Mouse (Mus musculus): Measurements from ENCODE around the gene Stpg4. TPM values are rescaled to one million over a fixed set of nuclear protein-coding genes. Genes with fewer than 3 reads are reported as not detected.

Stpg4 gene
- polyA plus RNA-seq, 1 experiment from 2014 or later, result 0.19 TPM

DNA sequence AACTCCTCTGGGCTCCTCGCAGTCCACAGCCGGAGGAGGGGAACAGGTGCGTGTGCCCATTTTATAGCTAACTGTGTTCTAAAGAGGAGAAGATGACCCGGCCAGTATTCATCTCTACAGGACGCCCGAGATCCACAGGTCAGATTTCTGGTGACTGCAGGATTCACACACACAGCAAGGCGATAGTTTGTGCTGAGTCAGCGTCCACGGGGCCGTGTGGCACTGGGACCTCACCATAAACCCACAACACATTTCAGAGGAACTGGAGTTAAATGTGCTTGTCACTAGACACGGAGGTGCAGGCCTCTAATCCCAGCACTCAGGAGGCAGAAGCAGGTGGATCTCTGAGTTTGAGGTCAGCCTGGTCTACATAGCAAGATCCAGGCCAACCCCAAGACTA lies 25.1 kb downstream of the Stpg4 start:
- Histone ChIP-seq H3K4me3 (ENCODE audit: low read length) (no peak overlapping the region), H3K27ac (ENCODE audit: low read depth, low read length) (no peak overlapping the region), H3K4me1 (ENCODE audit: control insufficient read depth, insufficient read depth, low read depth, low read length) (no peaks in the 10 kb centered on the region), H3K27me3 (replicated peaks; ENCODE audit: control insufficient read depth, insufficient read depth, low read length) (no peaks in the 10 kb centered on the region), H3K36me3 (ENCODE audit: control insufficient read depth, insufficient read depth, low read length) (no peaks in the 10 kb centered on the region), H3K9me3 (ENCODE audit: control insufficient read depth, low read length) (no peaks in the 10 kb centered on the region), H3K9ac (ENCODE audit: low read depth, low read length) (no peak overlapping the region), H3K4me2 (ENCODE audit: low read length) (no peak overlapping the region)
- 92% methylated on average over 11 of the region's 11 CpGs for WGBS
- no peak for ATAC-seq

DNA sequence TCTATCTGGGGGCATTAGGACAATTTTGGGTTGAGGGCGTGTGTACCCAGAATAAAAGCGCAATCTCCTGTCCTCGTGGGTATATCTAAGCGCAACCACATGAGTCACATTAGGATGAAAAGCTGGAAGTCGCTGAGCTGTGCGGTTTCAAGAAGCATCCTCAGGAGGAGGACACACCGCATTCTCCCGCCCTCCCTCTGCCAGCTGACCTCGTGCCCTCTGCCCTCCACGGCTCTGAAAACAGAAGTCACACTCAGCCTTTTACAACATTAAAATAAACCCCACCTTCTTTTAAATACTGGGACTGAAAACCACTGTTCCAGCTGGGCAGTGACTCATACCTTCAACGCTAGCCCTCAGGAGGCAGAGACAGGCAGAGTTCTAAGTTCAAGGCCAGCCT lies 30.5 kb downstream of the Stpg4 start:
- no peak for ATAC-seq
- Histone ChIP-seq H3K27ac (ENCODE audit: low read depth, low read length) (no peak overlapping the region), H3K27me3 (replicated peaks; ENCODE audit: control insufficient read depth, insufficient read depth, low read length) (no peaks in the 10 kb centered on the region; the same call in 1 of the 2 replicates), H3K9me3 (ENCODE audit: control insufficient read depth, low read length) (no peaks in the 10 kb centered on the region), H3K9ac (ENCODE audit: low read depth, low read length) (no peak overlapping the region), H3K36me3 (ENCODE audit: control insufficient read depth, insufficient read depth, low read length) (no peaks in the 10 kb centered on the region), H3K4me1 (ENCODE audit: control insufficient read depth, insufficient read depth, low read depth, low read length) (no peaks in the 10 kb centered on the region), H3K4me3 (ENCODE audit: low read length) (no peak overlapping the region), H3K4me2 (ENCODE audit: low read length) (no peak overlapping the region)
- 66% methylated on average over 11 of the region's 11 CpGs for WGBS

DNA sequence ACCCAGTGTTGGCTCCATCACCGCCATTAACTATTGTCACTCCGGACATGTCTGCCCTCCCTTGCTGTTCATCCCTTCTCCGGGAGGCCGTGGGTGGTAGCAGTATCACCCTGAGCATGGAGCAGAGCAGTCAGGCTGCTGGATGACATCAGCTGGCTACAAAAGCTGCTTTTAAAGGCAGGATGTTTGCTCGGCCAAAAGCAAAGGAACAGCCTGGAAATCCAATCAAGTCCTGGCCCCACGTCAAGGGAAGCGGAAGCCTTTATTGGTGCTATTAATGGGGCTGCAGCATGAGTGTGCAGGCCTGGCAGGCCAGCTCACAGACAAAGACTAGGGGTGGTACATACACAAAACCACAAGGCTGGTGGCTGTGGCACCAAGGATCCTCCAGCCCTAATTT lies 36.3 kb downstream of the Stpg4 start:
- Histone ChIP-seq H3K9ac (ENCODE audit: low read depth, low read length) (no peak overlapping the region), H3K4me1 (ENCODE audit: control insufficient read depth, insufficient read depth, low read depth, low read length) (peaks cover 6% of the 10 kb centered on the region; the same call in 1 of the 2 replicates), H3K27ac (ENCODE audit: low read depth, low read length) (no peak overlapping the region), H3K27me3 (replicated peaks; ENCODE audit: control insufficient read depth, insufficient read depth, low read length) (no peaks in the 10 kb centered on the region; the same call in 1 of the 2 replicates), H3K9me3 (ENCODE audit: control insufficient read depth, low read length) (no peaks in the 10 kb centered on the region), H3K4me2 (ENCODE audit: low read length) (no peak overlapping the region), H3K36me3 (ENCODE audit: control insufficient read depth, insufficient read depth, low read length) (no peaks in the 10 kb centered on the region), H3K4me3 (ENCODE audit: low read length) (no peak overlapping the region)
- 53% methylated on average over 7 of the region's 7 CpGs for WGBS
- peak; percentile 60; the same call in 1 of the 2 replicates for ATAC-seq

DNA sequence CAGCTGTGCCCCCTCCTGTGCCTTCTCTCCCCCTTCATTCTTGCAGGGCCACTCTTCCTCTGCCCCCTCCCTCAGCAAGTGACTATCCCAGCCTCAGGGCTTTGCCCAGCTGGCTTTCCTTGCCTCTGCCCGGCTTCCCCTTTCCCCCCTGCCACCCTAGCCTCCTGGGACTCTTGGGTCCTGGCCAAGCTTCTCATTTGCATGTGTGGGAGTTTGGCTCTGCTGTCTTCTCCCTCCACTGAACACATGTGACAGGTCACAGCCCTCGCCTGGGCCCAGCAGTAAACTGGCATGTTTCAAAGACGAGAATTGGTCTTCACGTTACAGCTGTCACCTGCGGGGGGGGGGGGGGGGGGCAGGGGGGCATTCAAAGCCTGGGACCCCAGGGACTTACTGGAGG lies 40.5 kb downstream of the Stpg4 start:
- Histone ChIP-seq H3K4me1 (ENCODE audit: control insufficient read depth, insufficient read depth, low read depth, low read length) (peaks cover 6% of the 10 kb centered on the region; the same call in 1 of the 2 replicates), H3K27me3 (replicated peaks; ENCODE audit: control insufficient read depth, insufficient read depth, low read length) (no peaks in the 10 kb centered on the region), H3K36me3 (ENCODE audit: control insufficient read depth, insufficient read depth, low read length) (no peaks in the 10 kb centered on the region), H3K27ac (ENCODE audit: low read depth, low read length) (no peak overlapping the region; the same call in 1 of the 2 replicates), H3K4me3 (ENCODE audit: low read length) (no peak overlapping the region), H3K4me2 (ENCODE audit: low read length) (no peak overlapping the region), H3K9ac (ENCODE audit: low read depth, low read length) (no peak overlapping the region), H3K9me3 (ENCODE audit: control insufficient read depth, low read length) (no peaks in the 10 kb centered on the region)
- WGBS, result 21% methylated on average over 5 of the region's 5 CpGs
- ATAC-seq, result no peak

DNA sequence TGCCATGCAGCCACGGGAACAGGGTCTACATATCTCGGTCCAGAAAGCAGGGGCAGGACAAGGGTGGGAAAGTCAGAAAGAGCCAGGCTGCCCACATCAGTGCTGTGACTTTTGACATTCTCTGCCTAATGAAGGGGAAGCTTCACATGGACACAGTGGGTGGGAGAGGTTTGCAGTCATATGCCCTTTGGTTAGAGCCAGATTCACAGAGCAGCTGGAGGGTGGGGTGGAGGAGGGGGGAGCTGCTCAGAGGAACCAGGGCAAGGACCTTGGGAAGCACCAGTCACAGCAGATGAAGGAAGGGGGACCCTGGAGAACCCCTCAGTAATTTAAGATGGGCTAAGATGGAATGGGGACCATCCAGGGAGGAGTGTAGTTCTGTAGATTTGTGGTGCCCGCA lies 41.7 kb downstream of the Stpg4 start:
- H3K27ac ChIP-seq (ENCODE audit: low read depth, low read length), result no peak overlapping the region
- no peak for ATAC-seq
- H3K9me3 ChIP-seq (ENCODE audit: control insufficient read depth, low read length), result no peaks in the 10 kb centered on the region
- H3K9ac ChIP-seq (ENCODE audit: low read depth, low read length), result no peak overlapping the region
- H3K4me2 ChIP-seq (ENCODE audit: low read length), result no peak overlapping the region
- peaks cover 6% of the 10 kb centered on the region; the same call in 1 of the 2 replicates for H3K4me1 ChIP-seq (ENCODE audit: control insufficient read depth, insufficient read depth, low read depth, low read length)
- no peaks in the 10 kb centered on the region for H3K36me3 ChIP-seq (ENCODE audit: control insufficient read depth, insufficient read depth, low read length)
- H3K27me3 ChIP-seq (replicated peaks; ENCODE audit: control insufficient read depth, insufficient read depth, low read length), result no peaks in the 10 kb centered on the region
- H3K4me3 ChIP-seq (ENCODE audit: low read length), result no peak overlapping the region
- 58% methylated on average over 3 of the region's 3 CpGs for WGBS

DNA sequence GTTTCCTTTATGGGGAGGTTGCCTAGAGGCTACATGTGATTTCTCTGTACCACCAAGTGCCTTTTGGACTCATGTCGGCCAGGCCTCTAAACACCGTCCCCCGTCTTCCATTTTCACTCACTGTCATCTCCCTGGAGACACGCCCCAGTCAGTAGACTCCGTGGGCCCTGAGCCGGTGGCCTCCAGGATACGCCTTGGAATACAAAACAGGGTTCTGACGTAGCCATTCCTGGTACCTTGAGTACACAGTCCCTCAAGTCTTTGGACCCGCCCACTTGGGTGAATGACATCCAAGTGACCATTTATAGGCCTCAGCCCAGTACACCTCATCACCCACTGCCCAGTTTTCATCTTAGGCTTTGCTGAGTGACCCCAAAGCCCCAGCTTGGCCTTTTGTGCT lies 46.9 kb downstream of the Stpg4 start:
- WGBS, result 46% methylated on average over 9 of the region's 9 CpGs
- Histone ChIP-seq H3K4me1 (ENCODE audit: control insufficient read depth, insufficient read depth, low read depth, low read length) (peaks cover 30% of the 10 kb centered on the region), H3K27ac (ENCODE audit: low read depth, low read length) (0 out of 2 replicates have a peak overlapping the region, but pooled peaks have one; percentile 23), H3K9me3 (ENCODE audit: control insufficient read depth, low read length) (no peaks in the 10 kb centered on the region), H3K27me3 (replicated peaks; ENCODE audit: control insufficient read depth, insufficient read depth, low read length) (no peaks in the 10 kb centered on the region), H3K4me3 (ENCODE audit: low read length) (no peak overlapping the region), H3K36me3 (ENCODE audit: control insufficient read depth, insufficient read depth, low read length) (no peaks in the 10 kb centered on the region), H3K9ac (ENCODE audit: low read depth, low read length) (no peak overlapping the region), H3K4me2 (ENCODE audit: low read length) (no peak overlapping the region)
- no peak for ATAC-seq

DNA sequence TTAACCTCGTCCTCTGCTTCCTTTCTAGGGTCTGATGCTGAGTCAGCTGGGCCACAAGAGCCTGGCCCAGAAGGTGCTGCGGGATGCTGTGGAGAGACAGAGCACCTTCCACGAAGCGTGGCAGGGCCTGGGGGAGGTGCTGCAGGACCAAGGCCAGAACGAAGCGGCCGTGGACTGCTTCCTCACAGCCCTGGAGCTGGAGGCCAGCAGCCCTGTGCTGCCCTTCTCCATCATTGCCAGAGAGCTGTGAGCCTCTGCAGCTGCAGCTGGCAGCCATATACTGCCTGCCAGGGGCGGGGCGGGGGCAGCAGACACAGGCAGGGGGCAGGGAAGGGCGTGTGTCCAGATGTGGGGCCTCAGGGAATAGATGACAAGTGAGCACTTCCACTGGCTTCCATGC lies 47.7 kb downstream of the Stpg4 start:
- no peak for ATAC-seq
- 61% methylated on average over 10 of the region's 10 CpGs for WGBS

DNA sequence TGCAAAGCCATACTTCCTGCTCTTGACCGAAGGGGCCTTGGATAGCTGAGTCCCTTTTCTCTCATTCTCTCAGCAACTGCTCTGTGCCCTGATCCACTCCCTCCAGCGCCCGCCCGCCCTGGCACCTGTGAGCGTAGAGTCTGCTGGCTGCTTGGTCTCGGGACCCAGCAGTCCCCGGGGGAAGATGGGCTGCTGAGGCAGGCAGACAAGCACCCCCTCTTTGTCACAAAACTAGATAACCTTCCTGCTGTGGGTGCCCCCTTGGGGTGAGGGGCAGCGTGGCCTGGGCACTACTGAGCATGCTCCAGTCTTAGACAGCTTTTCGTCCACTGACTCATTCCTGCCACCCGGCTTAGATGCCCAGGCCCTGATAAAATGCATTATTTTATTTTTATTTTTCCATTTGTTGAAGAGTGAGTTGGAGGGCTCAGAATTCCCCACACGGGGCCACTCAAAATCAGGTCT lies 48.3 kb downstream of the Stpg4 start:
- Histone ChIP-seq H3K27me3 (replicated peaks; ENCODE audit: control insufficient read depth, insufficient read depth, low read length) (no peaks in the 10 kb centered on the region), H3K9ac (ENCODE audit: low read depth, low read length) (peak overlapping the region; percentile 18; the same call in 1 of the 2 replicates), H3K4me1 (ENCODE audit: control insufficient read depth, insufficient read depth, low read depth, low read length) (peaks cover 30% of the 10 kb centered on the region), H3K36me3 (ENCODE audit: control insufficient read depth, insufficient read depth, low read length) (no peaks in the 10 kb centered on the region), H3K9me3 (ENCODE audit: control insufficient read depth, low read length) (no peaks in the 10 kb centered on the region), H3K4me3 (ENCODE audit: low read length) (no peak overlapping the region), H3K4me2 (ENCODE audit: low read length) (0 out of 2 replicates have a peak overlapping the region, but pooled peaks have one; percentile 18), H3K27ac (ENCODE audit: low read depth, low read length) (peak overlapping the region; percentile 80)
- ATAC-seq, result no peak
- 69% methylated on average over 11 of the region's 11 CpGs for WGBS

More for the DNA sequence above, 47.7 kb downstream of the Stpg4 start:
- Histone ChIP-seq H3K9me3 (ENCODE audit: control insufficient read depth, low read length) (no peaks in the 10 kb centered on the region), H3K4me1 (ENCODE audit: control insufficient read depth, insufficient read depth, low read depth, low read length) (peaks cover 30% of the 10 kb centered on the region), H3K36me3 (ENCODE audit: control insufficient read depth, insufficient read depth, low read length) (no peaks in the 10 kb centered on the region), H3K4me2 (ENCODE audit: low read length) (no peak overlapping the region), H3K9ac (ENCODE audit: low read depth, low read length) (peak overlapping the region; percentile 29; the same call in 1 of the 2 replicates), H3K4me3 (ENCODE audit: low read length) (no peak overlapping the region), H3K27me3 (replicated peaks; ENCODE audit: control insufficient read depth, insufficient read depth, low read length) (no peaks in the 10 kb centered on the region), H3K27ac (ENCODE audit: low read depth, low read length) (peak overlapping the region; percentile 80)

DNA sequence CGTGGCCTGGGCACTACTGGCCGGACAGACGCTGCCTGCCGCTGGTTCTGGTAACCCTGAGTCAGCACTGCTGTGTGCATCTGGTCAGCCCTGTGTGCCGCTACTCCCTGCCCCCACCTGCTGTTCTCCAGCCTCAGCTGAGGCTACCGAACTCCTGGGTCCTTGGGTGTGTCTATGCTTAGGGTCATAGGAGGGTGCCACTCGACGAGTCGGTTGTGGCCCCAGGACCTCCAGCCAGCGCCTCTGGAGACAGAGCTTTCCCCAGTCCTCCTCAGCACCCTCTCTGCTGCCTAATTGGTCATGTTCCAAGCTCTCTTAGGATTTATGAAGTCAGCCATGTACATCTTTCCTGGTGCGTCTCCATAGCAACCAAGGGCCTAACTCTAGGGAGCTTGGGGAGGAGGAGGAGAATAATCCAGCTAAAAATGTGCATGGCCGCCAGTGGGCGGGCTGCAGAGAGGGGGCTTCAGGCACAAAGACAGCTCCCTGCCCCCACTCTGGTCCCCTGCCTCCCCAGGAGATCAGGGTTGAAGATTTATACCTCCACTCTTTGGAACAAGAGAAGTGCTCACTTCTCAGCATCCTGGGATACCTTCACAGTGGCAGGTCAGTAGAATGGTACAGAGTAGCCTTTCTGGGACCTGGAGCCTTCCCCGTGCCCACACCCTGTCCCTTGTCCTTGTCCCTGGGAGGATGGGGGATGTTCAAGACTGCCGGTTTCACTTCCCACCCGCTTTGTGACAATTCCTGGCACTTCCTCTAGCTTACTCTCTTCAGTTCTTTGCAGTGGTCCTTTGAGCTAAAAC lies 49.0 kb downstream of the Stpg4 start:
- Histone ChIP-seq H3K27ac (ENCODE audit: low read depth, low read length) (peak overlapping the region; percentile 80), H3K4me2 (ENCODE audit: low read length) (peak overlapping the region; percentile 25), H3K36me3 (ENCODE audit: control insufficient read depth, insufficient read depth, low read length) (no peaks in the 10 kb centered on the region), H3K4me1 (ENCODE audit: control insufficient read depth, insufficient read depth, low read depth, low read length) (peaks cover 30% of the 10 kb centered on the region), H3K9me3 (ENCODE audit: control insufficient read depth, low read length) (no peaks in the 10 kb centered on the region), H3K27me3 (replicated peaks; ENCODE audit: control insufficient read depth, insufficient read depth, low read length) (no peaks in the 10 kb centered on the region), H3K4me3 (ENCODE audit: low read length) (no peak overlapping the region), H3K9ac (ENCODE audit: low read depth, low read length) (peak overlapping the region; percentile 23; the same call in 1 of the 2 replicates)
- peak; percentile 59 for ATAC-seq
- WGBS, result 29% methylated on average over 16 of the region's 16 CpGs

Measured in hindbrain, embryonic 16.5 days (tissue).